Mouse (Mus musculus) ovary, adult 18-20 months (tissue): ENCODE measurements around the gene Glp2r.
A peak's percentile ranks its signal among the peaks of the same experiment; 100 is the strongest.

ENCODE experiments used
- DNase-seq: peaks from one replicate; pipeline ENCODE4 v3.0.0; 2022; ENCODE audit warnings: low spot score, mixed read lengths

Gene Glp2r

DNA sequence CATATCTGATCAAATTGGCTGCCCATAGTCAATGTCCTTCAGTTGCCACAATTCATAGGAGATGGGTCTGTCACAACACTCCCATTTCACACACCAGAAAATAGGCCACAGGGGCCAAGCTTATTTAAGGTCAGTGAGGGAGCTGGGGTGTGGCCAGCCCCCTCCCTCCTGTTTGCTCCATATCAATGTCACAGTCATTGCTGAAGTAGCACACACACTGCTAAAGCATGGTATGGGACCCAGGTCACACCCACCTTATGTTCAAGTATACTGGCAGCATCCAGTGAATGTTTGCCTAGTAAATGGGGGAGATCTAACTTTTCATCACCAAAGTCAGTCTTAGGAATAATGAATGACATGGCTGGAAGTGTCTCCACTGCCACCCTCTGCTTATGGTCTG is 42.2 kb downstream of the Glp2r start:
- no peak for DNase-seq

GRCm38 (mm10) chr11:67727095-67727494 is 43.9 kb downstream of the Glp2r start:
- no peak for DNase-seq

GRCm38 (mm10) chr11:67723231-67724013 is 47.5 kb downstream of the Glp2r start:
- no peak for DNase-seq

DNA sequence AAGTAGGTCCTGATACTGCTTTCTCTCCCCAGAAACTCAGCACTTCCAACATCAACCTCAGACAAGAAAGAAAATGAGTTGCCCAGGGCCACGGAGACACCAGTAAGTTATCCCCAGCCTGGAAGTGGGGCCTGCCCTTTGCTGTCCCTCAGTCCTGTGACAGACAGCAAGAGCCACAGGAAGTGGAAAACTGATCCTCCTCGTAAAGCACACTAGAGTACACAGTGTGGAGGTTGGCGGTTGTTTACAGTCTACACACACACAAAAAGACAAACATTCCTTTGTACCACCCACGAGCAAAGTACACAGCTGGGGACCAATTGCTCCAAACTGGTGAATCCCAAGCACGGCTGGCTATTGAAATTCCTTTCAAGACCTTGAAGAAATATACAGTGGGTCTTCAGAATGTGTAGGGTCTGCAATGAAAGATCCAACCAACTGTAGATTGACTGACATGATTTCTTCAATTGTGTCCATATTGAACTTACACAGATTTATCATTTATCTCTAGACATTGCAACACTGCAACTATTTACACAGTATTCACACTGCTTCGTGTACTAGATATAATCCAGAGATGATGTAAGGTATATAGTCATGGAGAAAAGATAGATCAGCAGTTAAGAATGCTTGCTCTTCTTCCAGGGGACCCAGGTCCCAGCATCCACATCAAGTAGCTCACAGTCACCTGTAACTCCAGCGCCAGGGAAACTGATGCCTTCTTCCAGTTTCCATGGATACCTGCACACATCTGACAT is 48.4 kb downstream of the Glp2r start:
- no peak for DNase-seq

GRCm38 (mm10) chr11:67721485-67721884 is 49.5 kb downstream of the Glp2r start:
- no peak for DNase-seq

DNA sequence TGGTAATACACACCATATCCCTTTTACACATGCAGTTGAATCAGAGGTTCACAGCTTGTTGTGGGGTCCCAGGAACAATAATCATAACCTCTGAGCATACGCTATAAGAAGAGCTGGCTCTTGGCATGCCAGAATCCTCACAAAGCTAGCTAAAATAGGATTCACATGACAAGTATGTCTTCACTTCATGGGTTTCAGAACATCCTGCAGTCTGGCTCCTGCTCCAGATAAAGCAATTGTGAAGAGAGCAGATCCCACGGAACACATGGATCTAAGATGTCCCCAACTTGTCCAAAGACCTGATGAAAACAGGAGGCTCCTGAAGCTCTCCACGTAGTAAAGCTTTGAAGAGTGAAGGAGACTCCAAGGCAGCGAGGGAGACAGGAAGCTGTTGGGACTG is 55.6 kb downstream of the Glp2r start:
- no peak for DNase-seq

- no peak for DNase-seq
These were observed 58.0 kb downstream of the Glp2r start for GRCm38 (mm10) chr11:67712976-67713375.

- no peak for DNase-seq
These were observed 76.1 kb downstream of the Glp2r start, which contains the start of gene Rcvrn for GRCm38 (mm10) chr11:67694703-67695376. Gene Rcvrn (plus strand): TSS chr11:67695326.

GRCm38 (mm10) chr11:67686109-67686508 is 84.8 kb downstream of the Glp2r start:
- DNase-seq = no peak

DNA sequence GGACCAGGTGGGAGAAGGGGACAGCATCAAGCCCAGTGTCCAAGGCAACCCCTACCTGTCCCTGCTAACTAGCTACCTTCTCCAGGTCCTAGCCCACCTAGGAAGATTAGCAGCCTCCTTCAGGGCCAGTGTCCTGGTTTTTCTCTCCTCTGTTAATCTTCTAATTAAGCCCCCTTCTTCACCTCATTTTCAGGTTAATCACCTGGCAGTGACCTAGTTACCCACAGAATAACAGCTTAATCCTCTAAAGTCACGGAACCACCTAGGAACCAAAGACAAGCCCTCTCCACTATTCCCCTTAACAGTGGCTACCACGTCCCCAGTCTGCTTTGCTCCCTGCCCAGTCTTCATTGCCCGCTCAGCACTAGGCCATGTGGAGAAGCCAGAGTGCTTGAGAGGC is 89.1 kb downstream of the Glp2r start:
- DNase-seq = no peak

GRCm38 (mm10) chr11:67679930-67680329 is 91.0 kb downstream of the Glp2r start:
- no peak for DNase-seq

DNA sequence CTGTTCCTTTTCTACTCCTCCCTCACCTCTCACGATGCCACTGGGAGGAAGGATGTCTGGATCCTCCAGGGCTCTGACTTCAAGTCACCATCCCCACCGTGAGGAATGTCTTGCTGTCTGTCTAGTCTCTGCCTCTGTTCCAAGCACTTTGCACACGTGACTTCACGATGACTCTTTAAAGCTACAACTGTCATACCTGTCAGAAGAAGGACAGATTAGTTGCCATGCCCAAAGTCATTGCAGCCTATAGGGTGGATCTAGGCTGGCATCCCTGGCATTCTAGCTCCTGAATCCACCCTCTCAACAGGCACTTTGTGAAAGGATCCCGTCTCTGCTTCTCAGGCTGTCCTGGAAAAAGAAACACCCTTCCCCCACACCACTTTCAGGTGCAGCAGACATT is 91.7 kb downstream of the Glp2r start:
- DNase-seq = no peak

- peak; percentile 19 for DNase-seq
These were observed 95.1 kb downstream of the Glp2r start for GRCm38 (mm10) chr11:67675562-67676540.

GRCm38 (mm10) chr11:67672140-67672539 is 98.8 kb downstream of the Glp2r start:
- DNase-seq = no peak

- no peak for DNase-seq
These were observed 100.9 kb downstream of the Glp2r start for GRCm38 (mm10) chr11:67670031-67670430.

- no peak for DNase-seq
These were observed 102.4 kb downstream of the Glp2r start for GRCm38 (mm10) chr11:67668460-67669007.

GRCm38 (mm10) chr11:67667531-67668332 is 103.2 kb downstream of the Glp2r start:
- DNase-seq = peak; percentile 59

- DNase-seq = no peak
These were observed 104.8 kb downstream of the Glp2r start for GRCm38 (mm10) chr11:67666129-67666528.

GRCm38 (mm10) chr11:67664918-67665317 is 106.0 kb downstream of the Glp2r start:
- DNase-seq = no peak

- no peak for DNase-seq
These were observed 106.7 kb downstream of the Glp2r start for GRCm38 (mm10) chr11:67664261-67664660.
